Mouse (Mus musculus): ENCODE measurements around the gene Robo3. TPM values are rescaled to one million over a fixed set of nuclear protein-coding genes. Genes with fewer than 3 reads are reported as not detected.

Gene Robo3
- polyA plus RNA-seq, 1 experiment from 2014 or later, result 14.1 TPM

Other genes with a start within 250 kb of the Robo3 start
- 9.6 and 10.3 TPM in 2 replicates for gene Tmem218, start 225.0 kb downstream of the Robo3 start, polyA plus RNA-seq (2015; fragmentation: Nextera tagmentation; extraction: Ambion mirVana)
- 1.4 and 2.1 TPM in 2 replicates for gene Slc37a2, start 177.5 kb downstream of the Robo3 start, polyA plus RNA-seq (2015; fragmentation: Nextera tagmentation; extraction: Ambion mirVana)
- 7.4 and 7.8 TPM in 2 replicates for gene Ccdc15, start 84.8 kb downstream of the Robo3 start, polyA plus RNA-seq (2015; fragmentation: Nextera tagmentation; extraction: Ambion mirVana)
- 24.9 and 28.7 TPM in 2 replicates for gene Hepacam, start 65.9 kb downstream of the Robo3 start, polyA plus RNA-seq (2015; fragmentation: Nextera tagmentation; extraction: Ambion mirVana)
- gene Robo4, start 31.3 kb downstream of the Robo3 start, polyA plus RNA-seq (2015; fragmentation: Nextera tagmentation; extraction: Ambion mirVana), result 4.6 and 8.2 TPM in 2 replicates
- 27.9 and 29.7 TPM in 2 replicates for gene Msantd2, start 56.1 kb upstream of the Robo3 start, polyA plus RNA-seq (2015; fragmentation: Nextera tagmentation; extraction: Ambion mirVana)
- 45.4 and 45.5 TPM in 2 replicates for gene Esam, start 94.8 kb upstream of the Robo3 start, polyA plus RNA-seq (2015; fragmentation: Nextera tagmentation; extraction: Ambion mirVana)
- 0.89 and 1.4 TPM in 2 replicates for gene Vsig2, start 106.0 kb upstream of the Robo3 start, polyA plus RNA-seq (2015; fragmentation: Nextera tagmentation; extraction: Ambion mirVana)
- gene Nrgn, start 119.7 kb upstream of the Robo3 start, polyA plus RNA-seq (2015; fragmentation: Nextera tagmentation; extraction: Ambion mirVana), result 4.1 and 5.0 TPM in 2 replicates
- gene Siae, start 122.5 kb upstream of the Robo3 start, polyA plus RNA-seq (2015; fragmentation: Nextera tagmentation; extraction: Ambion mirVana), result 11.6 and 13.3 TPM in 2 replicates
- 10.5 and 11.2 TPM in 2 replicates for gene Spa17, start 180.5 kb upstream of the Robo3 start, polyA plus RNA-seq (2015; fragmentation: Nextera tagmentation; extraction: Ambion mirVana)
- 86.4 and 88.3 TPM in 2 replicates for gene Tbrg1, start 224.1 kb upstream of the Robo3 start, polyA plus RNA-seq (2015; fragmentation: Nextera tagmentation; extraction: Ambion mirVana)
- gene Panx3, start 236.0 kb upstream of the Robo3 start, polyA plus RNA-seq (2015; fragmentation: Nextera tagmentation; extraction: Ambion mirVana), result not detected in 2 replicates